Mouse (Mus musculus) embryonic facial prominence, embryonic 12.5 days (tissue): ENCODE results near the gene Msi2. TPM values are rescaled to one million over a fixed set of nuclear protein-coding genes. Genes with fewer than 3 reads are reported as not detected.

ENCODE experiments used
- ATAC-seq: fragments of 200-750 bp; cut with Nextera tagmentation; 2 replicates; pipeline ENCODE4 v1.8.0; 2017; ENCODE audit not compliant: insufficient number of reproducible peaks, insufficient read depth, low FRiP score, low TSS enrichment
- H3K27ac ChIP-seq: fragments of 300-500 bp; sonication (generic); 2 replicates; pipeline ENCODE4 v1.5.1; 2016; ENCODE audit warnings: mild to moderate bottlenecking
- H3K27me3 ChIP-seq: fragments of 300-500 bp; sonication (generic); 2 replicates; pipeline ENCODE4 v1.6.1; 2016; ENCODE audit warnings: mild to moderate bottlenecking, moderate library complexity
- H3K36me3 ChIP-seq: fragments of 300-500 bp; sonication (generic); 2 replicates; pipeline ENCODE4 v1.6.1; 2016; ENCODE audit warnings: mild to moderate bottlenecking
- H3K4me1 ChIP-seq: fragments of 300-500 bp; sonication (generic); 2 replicates; pipeline ENCODE4 v1.6.1; 2016
- H3K4me2 ChIP-seq: fragments of 300-500 bp; sonication (generic); replicated peaks from 2 replicates; pipeline ENCODE4 v1.6.1; 2016; ENCODE audit warnings: mild to moderate bottlenecking, moderate library complexity
- H3K4me3 ChIP-seq: fragments of 300-500 bp; sonication (generic); 2 replicates; pipeline ENCODE4 v1.5.1; 2016; ENCODE audit warnings: mild to moderate bottlenecking
- H3K9ac ChIP-seq: fragments of 300-500 bp; sonication (generic); 2 replicates; pipeline ENCODE4 v1.6.1; 2016; ENCODE audit warnings: mild to moderate bottlenecking, moderate library complexity
- H3K9me3 ChIP-seq: fragments of 300-500 bp; sonication (generic); 2 replicates; pipeline ENCODE4 v1.6.1; 2016; ENCODE audit warnings: mild to moderate bottlenecking, moderate library complexity
- WGBS: fragments of 180-500 bp; shearing (Covaris S2); methylation state at CpG from one replicate; pipeline ENCODE4 v1.1.7; 2016; 5-methylcytosine and 5-hydroxymethylcytosine counted together
- polyA plus RNA-seq: library from polyadenylated mRNA; unstranded; fragments of >200 nt; fragmentation: Nextera tagmentation; extraction: Ambion mirVana; gene quantifications from 2 replicates; pipeline ENCODE4 v1.2.1, GENCODE M21; 2016

The Msi2 gene
- polyA plus RNA-seq, 1 experiment from 2014 or later, result 22.0 TPM

- no peak for ATAC-seq
- peaks cover 67% of the 10 kb centered on the region for H3K36me3 ChIP-seq
- WGBS, result 89% methylated on average over 7 of the region's 7 CpGs
- H3K9me3 ChIP-seq, result no peaks in the 10 kb centered on the region
- no peak overlapping the region for H3K9ac ChIP-seq
- H3K4me3 ChIP-seq, result no peak overlapping the region
- H3K27me3 ChIP-seq, result no peaks in the 10 kb centered on the region
- no peak overlapping the region for H3K27ac ChIP-seq
- no peaks in the 10 kb centered on the region for H3K4me1 ChIP-seq
- H3K4me2 ChIP-seq, result no peak overlapping the region
Measured at GRCm38 (mm10) chr11:88669106-88669505, 49.2 kb downstream of the Msi2 start.

- Histone ChIP-seq H3K9ac (no peak overlapping the region), H3K4me3 (no peak overlapping the region), H3K9me3 (no peaks in the 10 kb centered on the region), H3K4me2 (no peak overlapping the region), H3K4me1 (no peaks in the 10 kb centered on the region), H3K27me3 (no peaks in the 10 kb centered on the region), H3K27ac (no peak overlapping the region), H3K36me3 (peaks cover 70% of the 10 kb centered on the region)
- 94% methylated on average over 14 of the region's 14 CpGs for WGBS
- ATAC-seq, result no peak
Measured at GRCm38 (mm10) chr11:88668345-88668744, 50.0 kb downstream of the Msi2 start.

- H3K27ac ChIP-seq, result no peak overlapping the region
- ATAC-seq, result no peak
Measured at GRCm38 (mm10) chr11:88665799-88666198, 52.5 kb downstream of the Msi2 start.

GRCm38 (mm10) chr11:88661444-88662180 is 56.7 kb downstream of the Msi2 start:
- Histone ChIP-seq H3K9me3 (no peaks in the 10 kb centered on the region), H3K9ac (no peak overlapping the region), H3K4me1 (peaks cover 11% of the 10 kb centered on the region), H3K27me3 (no peaks in the 10 kb centered on the region), H3K4me3 (no peak overlapping the region), H3K4me2 (no peak overlapping the region), H3K36me3 (peaks cover 35% of the 10 kb centered on the region), H3K27ac (no peak overlapping the region)
- ATAC-seq, result no peak
- 83% methylated on average over 11 of the region's 11 CpGs for WGBS

More at GRCm38 (mm10) chr11:88665799-88666198, 52.5 kb downstream of the Msi2 start:
- H3K4me1 ChIP-seq, result peaks cover 11% of the 10 kb centered on the region
- no peaks in the 10 kb centered on the region for H3K9me3 ChIP-seq
- peaks cover 62% of the 10 kb centered on the region for H3K36me3 ChIP-seq
- no peak overlapping the region for H3K4me2 ChIP-seq
- H3K27me3 ChIP-seq, result no peaks in the 10 kb centered on the region
- no peak overlapping the region for H3K9ac ChIP-seq
- no peak overlapping the region for H3K4me3 ChIP-seq
- 83% methylated on average over 15 of the region's 15 CpGs for WGBS

- Histone ChIP-seq H3K9ac (no peak overlapping the region), H3K27me3 (no peaks in the 10 kb centered on the region), H3K4me2 (no peak overlapping the region), H3K36me3 (peaks cover 32% of the 10 kb centered on the region), H3K4me1 (peaks cover 11% of the 10 kb centered on the region), H3K27ac (no peak overlapping the region), H3K4me3 (no peak overlapping the region), H3K9me3 (no peaks in the 10 kb centered on the region)
- 83% methylated on average over 9 of the region's 9 CpGs for WGBS
- ATAC-seq, result no peak
Measured at GRCm38 (mm10) chr11:88660404-88660803, 57.9 kb downstream of the Msi2 start.

GRCm38 (mm10) chr11:88658926-88659325 is 59.4 kb downstream of the Msi2 start:
- no peak overlapping the region for H3K4me2 ChIP-seq
- no peaks in the 10 kb centered on the region for H3K27me3 ChIP-seq
- H3K9ac ChIP-seq, result no peak overlapping the region
- no peak for ATAC-seq
- H3K4me3 ChIP-seq, result no peak overlapping the region
- 90% methylated on average over 5 of the region's 5 CpGs for WGBS
- H3K4me1 ChIP-seq, result peaks cover 11% of the 10 kb centered on the region
- no peaks in the 10 kb centered on the region for H3K9me3 ChIP-seq
- H3K27ac ChIP-seq, result no peak overlapping the region
- H3K36me3 ChIP-seq, result peaks cover 26% of the 10 kb centered on the region

- Histone ChIP-seq H3K4me2 (no peak overlapping the region), H3K36me3 (peaks cover 12% of the 10 kb centered on the region), H3K9me3 (no peaks in the 10 kb centered on the region), H3K9ac (no peak overlapping the region), H3K4me1 (0 out of 2 replicates have a peak, but pooled peaks cover under 1% of the 10 kb centered on the region), H3K27ac (no peak overlapping the region), H3K4me3 (no peak overlapping the region), H3K27me3 (no peaks in the 10 kb centered on the region)
- no peak for ATAC-seq
- WGBS, result 81% methylated on average over 8 of the region's 8 CpGs
Measured at GRCm38 (mm10) chr11:88655786-88656185, 62.5 kb downstream of the Msi2 start.

- Histone ChIP-seq H3K4me3 (no peak overlapping the region), H3K27me3 (no peaks in the 10 kb centered on the region), H3K27ac (no peak overlapping the region), H3K9me3 (no peaks in the 10 kb centered on the region), H3K4me2 (no peak overlapping the region), H3K4me1 (peaks cover 6% of the 10 kb centered on the region), H3K9ac (no peak overlapping the region), H3K36me3 (peaks cover 12% of the 10 kb centered on the region)
- ATAC-seq, result no peak
- WGBS, result 90% methylated on average over 3 of the region's 3 CpGs
Measured at GRCm38 (mm10) chr11:88655214-88655566, 63.1 kb downstream of the Msi2 start.

GRCm38 (mm10) chr11:88654391-88655213 is 63.7 kb downstream of the Msi2 start:
- ATAC-seq, result no peak
- no peak overlapping the region for H3K4me3 ChIP-seq
- H3K4me2 ChIP-seq, result no peak overlapping the region
- no peak overlapping the region for H3K27ac ChIP-seq
- WGBS, result 90% methylated on average over 18 of the region's 18 CpGs
- no peak overlapping the region for H3K9ac ChIP-seq
- H3K36me3 ChIP-seq, result peaks cover 12% of the 10 kb centered on the region
- no peaks in the 10 kb centered on the region for H3K9me3 ChIP-seq
- H3K27me3 ChIP-seq, result no peaks in the 10 kb centered on the region
- peaks cover 7% of the 10 kb centered on the region for H3K4me1 ChIP-seq

- Histone ChIP-seq H3K4me3 (no peak overlapping the region), H3K27me3 (no peaks in the 10 kb centered on the region), H3K36me3 (no peaks in the 10 kb centered on the region; the same call in 1 of the 2 replicates), H3K9me3 (no peaks in the 10 kb centered on the region), H3K4me2 (no peak overlapping the region), H3K9ac (no peak overlapping the region), H3K4me1 (peaks cover 33% of the 10 kb centered on the region), H3K27ac (no peak overlapping the region)
- WGBS, result 61% methylated on average over 4 of the region's 4 CpGs
- ATAC-seq, result no peak
Measured at GRCm38 (mm10) chr11:88650275-88650674, 68.0 kb downstream of the Msi2 start.

GRCm38 (mm10) chr11:88649009-88649408 is 69.3 kb downstream of the Msi2 start:
- Histone ChIP-seq H3K4me1 (peaks cover 37% of the 10 kb centered on the region), H3K9me3 (no peaks in the 10 kb centered on the region), H3K27me3 (no peaks in the 10 kb centered on the region), H3K9ac (no peak overlapping the region), H3K27ac (no peak overlapping the region), H3K4me3 (no peak overlapping the region), H3K36me3 (peaks cover 4% of the 10 kb centered on the region; the same call in 1 of the 2 replicates), H3K4me2 (no peak overlapping the region)
- 61% methylated on average over 2 of the region's 2 CpGs for WGBS
- no peak for ATAC-seq

GRCm38 (mm10) chr11:88648407-88648806 is 69.9 kb downstream of the Msi2 start:
- H3K9ac ChIP-seq, result no peak overlapping the region
- H3K27me3 ChIP-seq, result no peaks in the 10 kb centered on the region
- no peak overlapping the region for H3K4me3 ChIP-seq
- H3K9me3 ChIP-seq, result no peaks in the 10 kb centered on the region
- no peak for ATAC-seq
- 0 out of 2 replicates have a peak overlapping the region, but pooled peaks have one; percentile 30 for H3K27ac ChIP-seq
- H3K4me1 ChIP-seq, result peaks cover 37% of the 10 kb centered on the region
- WGBS, result 62% methylated on average over 5 of the region's 5 CpGs
- H3K36me3 ChIP-seq, result peaks cover 4% of the 10 kb centered on the region; the same call in 1 of the 2 replicates
- no peak overlapping the region for H3K4me2 ChIP-seq
